Mouse (Mus musculus) E14TG2a.4 (cell line): Measurements from ENCODE around the gene Ddb2.

Source experiments
- H3K27me3 ChIP-seq: 2 replicates; pipeline ENCODE4 v1.6.1; 2014; ENCODE audit warnings: low read length, control low read depth; ENCODE audit not compliant: insufficient read depth
- H3K36me3 ChIP-seq: 2 replicates; pipeline ENCODE4 v1.6.1; 2014; ENCODE audit warnings: low read length, control low read depth; ENCODE audit not compliant: insufficient read depth
- H3K4me1 ChIP-seq: replicated peaks from 2 replicates; pipeline ENCODE4 v1.6.1; 2014; ENCODE audit warnings: low read depth, low read length, control low read depth
- H3K4me3 ChIP-seq: replicated peaks from 2 replicates; pipeline ENCODE4 v1.5.1; 2014; ENCODE audit warnings: mild to moderate bottlenecking, low read length
- H3K9me3 ChIP-seq: 2 replicates; pipeline ENCODE4 v1.6.1; 2014; ENCODE audit warnings: low read length, control low read depth
- CTCF ChIP-seq: conservative IDR thresholded peaks from 2 replicates; pipeline ENCODE4 v1.5.1; 2014; ENCODE audit warnings: low read length
- NANOG ChIP-seq: IDR thresholded peaks from 2 replicates; pipeline ENCODE4 v1.6.1; 2014; ENCODE audit warnings: borderline replicate concordance, low read length, mixed read lengths
- POU5F1 ChIP-seq: IDR thresholded peaks from 2 replicates; pipeline ENCODE4 v1.6.1; 2014; ENCODE audit warnings: low read length, borderline replicate concordance

Ddb2 gene

DNA sequence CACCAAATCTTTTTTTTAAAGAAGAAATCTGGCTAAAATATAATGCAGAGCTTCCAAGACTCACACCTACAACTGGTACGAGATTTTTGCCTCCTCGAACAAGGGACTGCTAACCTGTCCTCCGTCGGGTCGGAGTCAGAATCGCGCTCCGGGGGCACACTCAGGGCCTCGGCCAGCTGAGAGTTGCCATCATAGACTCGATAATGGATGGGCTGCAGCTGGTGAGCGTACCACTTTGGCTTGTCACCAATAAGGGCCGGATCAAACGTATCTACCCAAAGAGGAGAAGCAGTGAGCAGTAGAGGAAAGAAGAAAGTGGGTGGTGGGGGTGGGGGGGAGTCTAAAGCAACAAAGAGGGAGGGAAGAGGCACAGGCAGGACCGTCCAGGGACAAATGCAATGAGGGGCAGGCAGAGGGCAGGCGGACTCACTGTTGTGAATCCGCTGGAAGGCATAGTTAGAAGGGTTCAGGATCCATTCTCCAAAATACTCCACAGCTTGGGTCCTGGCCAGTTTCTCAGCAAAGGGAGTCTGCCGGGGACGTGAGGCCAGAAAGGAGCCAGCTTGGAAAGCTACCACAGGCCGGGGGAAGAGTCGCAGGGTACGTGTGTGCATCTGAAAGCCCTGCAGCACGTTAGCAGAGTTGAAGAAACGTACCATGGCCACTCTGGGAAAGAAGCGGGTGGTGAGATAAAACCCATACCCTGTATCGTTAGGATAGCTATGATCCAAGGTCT, 67.0 kb downstream of the Ddb2 start:
- TF ChIP-seq POU5F1 (no peak), NANOG (no peak), CTCF (no peak)
- Histone ChIP-seq H3K4me3 (no peak overlapping the region), H3K9me3 (no peaks in the 10 kb centered on the region)

GRCm38 (mm10) chr2:91167629-91168028, 69.2 kb downstream of the Ddb2 start:
- H3K4me1 ChIP-seq = no peaks in the 10 kb centered on the region
- no peaks in the 10 kb centered on the region for H3K9me3 ChIP-seq
- H3K27me3 ChIP-seq = no peaks in the 10 kb centered on the region
- H3K36me3 ChIP-seq = peaks cover 17% of the 10 kb centered on the region
- no peak for TF ChIP-seq POU5F1
- no peak for TF ChIP-seq CTCF
- TF ChIP-seq NANOG = no peak
- H3K4me3 ChIP-seq = no peak overlapping the region

More for the DNA sequence above, 67.0 kb downstream of the Ddb2 start:
- peaks cover 18% of the 10 kb centered on the region for H3K36me3 ChIP-seq
- H3K27me3 ChIP-seq = no peaks in the 10 kb centered on the region
- no peaks in the 10 kb centered on the region for H3K4me1 ChIP-seq

GRCm38 (mm10) chr2:91164991-91165390, 71.8 kb downstream of the Ddb2 start:
- TF ChIP-seq CTCF (no peak), NANOG (no peak), POU5F1 (no peak)
- Histone ChIP-seq H3K9me3 (no peaks in the 10 kb centered on the region), H3K36me3 (peaks cover 18% of the 10 kb centered on the region)

GRCm38 (mm10) chr2:91163532-91163931, 73.2 kb downstream of the Ddb2 start:
- TF ChIP-seq NANOG (no peak), CTCF (no peak), POU5F1 (no peak)
- Histone ChIP-seq H3K27me3 (no peaks in the 10 kb centered on the region), H3K4me3 (no peak overlapping the region), H3K9me3 (no peaks in the 10 kb centered on the region), H3K4me1 (peaks cover 12% of the 10 kb centered on the region), H3K36me3 (peaks cover 18% of the 10 kb centered on the region)

More at GRCm38 (mm10) chr2:91164991-91165390, 71.8 kb downstream of the Ddb2 start:
- H3K27me3 ChIP-seq = no peaks in the 10 kb centered on the region
- peaks cover 6% of the 10 kb centered on the region for H3K4me1 ChIP-seq
- H3K4me3 ChIP-seq = no peak overlapping the region

- Histone ChIP-seq H3K9me3 (no peaks in the 10 kb centered on the region), H3K4me1 (peaks cover 12% of the 10 kb centered on the region), H3K27me3 (no peaks in the 10 kb centered on the region), H3K4me3 (no peak overlapping the region), H3K36me3 (peaks cover 18% of the 10 kb centered on the region)
- TF ChIP-seq POU5F1 = no peak
- TF ChIP-seq NANOG = no peak
- TF ChIP-seq CTCF = no peak
Observed at GRCm38 (mm10) chr2:91162952-91163351, 73.8 kb downstream of the Ddb2 start.
